Mouse (Mus musculus) T-helper 17 cell (primary cell): ENCODE measurements around the gene Sec31a.

Source experiments
- in situ Hi-C, 2 experiments: fragments of 300-600 bp; cut with MboI, MseI; formaldehyde crosslinking; loops; 1 replicate in 1 of 2; 2 replicates in 1 of 2; pipeline ENCODE4 v1.15.1; 2025; ENCODE audit warnings: high pct_unique_total_duplicates in 2 of 2

Sec31a gene

DNA sequence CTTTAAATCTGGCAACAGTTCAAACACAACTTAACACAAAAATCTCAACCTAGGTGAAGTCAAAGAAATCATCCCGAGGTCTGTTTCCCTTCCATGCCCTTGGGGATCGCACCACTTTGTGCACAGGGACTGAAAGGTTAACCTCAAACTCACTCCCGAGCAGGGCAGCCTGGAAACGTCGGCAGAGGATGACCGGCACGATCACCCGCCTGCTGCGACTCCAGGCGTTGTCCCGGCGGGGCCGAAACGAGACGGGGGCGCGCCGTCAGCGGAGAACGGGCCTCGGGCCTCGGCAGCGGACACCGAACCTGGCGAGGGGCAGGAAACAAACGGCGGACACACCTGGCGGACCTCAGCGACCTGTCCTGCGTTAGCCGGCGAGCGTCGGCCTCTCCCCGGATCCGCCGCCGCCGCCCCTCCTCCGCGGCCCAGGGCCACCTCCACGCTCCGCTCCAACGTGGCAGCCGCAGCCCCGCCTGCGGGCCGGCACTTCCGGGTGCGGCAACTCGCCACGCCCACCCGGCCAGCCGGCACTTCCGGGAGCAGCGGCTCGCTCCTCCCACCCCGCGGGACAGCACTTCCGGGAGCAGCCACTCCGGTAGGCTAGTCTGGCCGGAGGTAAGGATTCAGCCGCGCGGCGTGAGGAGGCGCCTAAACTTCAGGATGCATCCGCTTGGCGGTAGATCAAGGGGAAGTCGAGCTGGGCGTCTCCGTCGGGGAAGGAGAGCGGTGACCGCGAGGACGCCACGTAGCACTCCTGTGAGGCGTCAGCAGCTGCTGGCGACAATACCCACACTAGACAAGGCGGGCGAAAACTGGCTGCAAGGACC is at the start of gene Sec31a:
Gene Sec31a, minus strand, starts transcription at position 474 of the 830 bp plus-strand sequence.
- in situ Hi-C loops: no loop called here

DNA sequence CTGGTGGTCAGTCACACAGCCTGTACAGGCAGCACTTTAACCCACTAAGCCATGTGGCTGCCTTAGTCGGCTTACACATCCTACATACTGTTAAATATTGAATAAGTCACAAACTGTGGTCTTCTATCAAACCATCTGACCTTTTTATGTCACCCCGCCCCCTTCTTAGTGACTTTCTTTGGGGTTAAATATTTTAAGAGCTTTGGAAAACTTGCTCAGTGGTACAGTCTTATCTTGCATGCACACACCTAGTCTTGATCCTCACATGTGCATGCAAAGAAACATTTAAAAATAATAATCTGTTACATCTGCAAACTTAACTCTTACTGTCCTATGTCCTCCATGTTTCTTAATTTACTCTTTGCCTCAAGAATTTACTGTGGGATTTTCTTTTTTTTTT is 46.3 kb upstream of the Sec31a start:
- in situ Hi-C loops: no loop called here

DNA sequence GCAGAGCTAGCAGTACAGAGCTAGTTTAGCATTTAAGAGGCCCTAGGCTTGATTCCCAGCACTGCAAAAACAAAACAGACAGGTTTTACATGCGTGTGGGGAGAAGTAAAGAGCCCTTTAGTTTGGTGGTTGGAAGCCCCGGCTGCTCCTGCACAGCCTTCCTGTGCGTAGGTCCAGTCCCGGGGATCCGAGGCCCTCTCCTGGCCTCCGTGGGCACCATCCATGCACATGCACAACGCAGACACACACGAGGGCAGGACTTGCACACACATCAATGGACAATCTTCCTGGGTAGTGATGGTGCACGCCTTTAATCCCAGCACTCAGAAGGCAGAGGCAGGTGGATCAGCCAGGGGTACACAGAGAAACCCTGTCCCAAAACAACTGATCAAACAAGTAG is 45.5 kb upstream of the Sec31a start:
- in situ Hi-C loops: no loop called here

DNA sequence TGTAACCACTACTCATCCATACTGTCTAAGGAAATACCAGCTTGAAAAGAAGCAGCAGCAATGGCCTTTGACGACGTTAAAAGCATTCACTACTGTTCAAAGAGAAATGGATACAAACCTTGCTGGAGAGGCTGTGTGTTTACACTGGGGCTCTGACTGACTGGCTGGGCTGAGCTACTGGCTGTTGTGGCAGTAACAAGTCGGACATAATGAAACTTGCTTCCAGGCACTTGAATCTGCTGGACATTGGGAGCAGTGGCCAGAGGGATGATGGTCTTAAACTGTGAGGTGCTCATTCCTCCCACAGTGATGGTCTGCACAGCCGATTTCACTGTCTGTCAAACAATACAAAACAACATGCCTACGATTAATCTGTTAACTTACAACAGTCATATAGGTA is 43.4 kb upstream of the Sec31a start:
- in situ Hi-C loops: no loop called here

DNA sequence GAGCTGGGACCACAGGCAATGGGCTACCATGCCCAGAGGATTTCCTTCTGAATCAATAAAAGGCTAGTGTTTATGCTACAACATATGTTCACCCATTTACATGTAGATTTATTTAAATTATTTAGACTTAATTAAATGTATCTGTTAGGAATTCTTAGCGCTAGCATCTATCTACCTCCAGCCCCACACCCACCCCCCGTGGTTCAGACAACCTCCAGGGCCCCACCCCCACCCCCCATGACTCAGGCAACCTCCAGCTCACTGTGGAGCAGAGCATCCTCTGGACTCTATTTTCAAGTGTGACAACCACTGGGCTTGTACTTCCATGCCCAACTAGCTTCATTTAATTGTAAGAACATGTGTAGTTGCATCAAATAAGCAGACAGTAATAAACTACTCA is 35.8 kb upstream of the Sec31a start:
- in situ Hi-C loops: no loop called here

DNA sequence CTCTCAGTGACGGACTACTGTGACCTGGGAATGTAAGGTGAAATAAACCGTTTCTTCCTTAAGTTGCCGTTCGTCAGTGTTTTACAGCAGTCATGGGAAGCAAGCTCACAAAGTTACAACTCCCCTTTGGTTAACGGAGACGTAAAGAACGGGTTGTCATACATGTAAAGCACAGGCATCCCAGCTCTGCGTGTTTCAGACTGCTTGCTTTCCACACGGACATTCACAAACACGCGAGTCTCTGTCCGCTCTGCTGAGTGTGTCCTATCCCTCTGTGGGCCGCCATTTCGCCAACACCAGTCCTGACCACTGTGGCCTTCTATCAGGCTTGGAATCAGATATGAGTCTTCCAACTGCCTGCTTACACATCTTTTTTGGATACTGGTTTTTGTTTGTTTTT is 22.8 kb upstream of the Sec31a start:
- in situ Hi-C loops: loop anchor here in 1 of 2 experiments (5.0 kb wide), 1 partner anchor 79 kb away; the partner anchor contains the start of gene Cops4

DNA sequence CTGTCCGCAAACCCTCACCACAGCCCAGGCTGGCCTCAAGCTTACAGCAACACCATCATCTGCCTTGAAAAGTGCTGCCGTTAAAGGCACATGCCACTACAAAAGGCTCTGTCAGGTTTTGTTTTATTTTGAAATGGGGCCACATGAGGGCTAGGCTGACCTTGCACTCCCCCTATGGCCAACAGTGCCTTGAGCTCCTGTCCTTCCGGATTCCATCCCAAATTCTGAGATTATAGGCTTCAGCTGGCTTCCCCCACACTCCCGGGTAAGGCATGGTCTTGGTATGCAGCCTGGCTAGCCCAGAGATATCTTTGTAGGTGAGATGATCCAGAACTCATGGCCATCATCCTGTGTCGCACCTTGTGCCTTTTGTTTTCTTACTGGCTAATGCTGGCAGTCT is 21.9 kb upstream of the Sec31a start:
- in situ Hi-C loops: loop anchor here in 1 of 2 experiments (5.0 kb wide), 1 partner anchor 79 kb away; the partner anchor contains the start of gene Cops4

DNA sequence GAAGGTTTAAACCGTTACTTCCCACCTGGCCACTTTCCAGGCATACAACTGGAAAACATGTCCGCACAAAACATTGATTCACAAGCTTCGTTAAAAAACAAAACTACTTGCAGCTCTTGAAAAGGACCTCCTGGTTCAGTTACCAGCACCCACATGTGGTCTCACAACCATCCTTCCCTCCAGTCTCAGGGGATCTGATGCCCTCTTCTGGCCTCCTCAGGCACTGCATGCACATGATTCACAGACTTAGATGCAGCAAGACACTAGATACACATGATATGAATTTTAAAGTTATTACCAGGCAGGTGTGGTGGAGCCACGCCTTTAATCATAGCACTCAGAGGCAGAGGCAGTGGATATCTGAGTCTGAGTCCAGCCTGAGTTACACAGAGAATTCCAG is 21.1 kb upstream of the Sec31a start:
- in situ Hi-C loops: loop anchor here in 1 of 2 experiments (5.0 kb wide), 1 partner anchor 80 kb away; the partner anchor contains the start of gene Cops4

DNA sequence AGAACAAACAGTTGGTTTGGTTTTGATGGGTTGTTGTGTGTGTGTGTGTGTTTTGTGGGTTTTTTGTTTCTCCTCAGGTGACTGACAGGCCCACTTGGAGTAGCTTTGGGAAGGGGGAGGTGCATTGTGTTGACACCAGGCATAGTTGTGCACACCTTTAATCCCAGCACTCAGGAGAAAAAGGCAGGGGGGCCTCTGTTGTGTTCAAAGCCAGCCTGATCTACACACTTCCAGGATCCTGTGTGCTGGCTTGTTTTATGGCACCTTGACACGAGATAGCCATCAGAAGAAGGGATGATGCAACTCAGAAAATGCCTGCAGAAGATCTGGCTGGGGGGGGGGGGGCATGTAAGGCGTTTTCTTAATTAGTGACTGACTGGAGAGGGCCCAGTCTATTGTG is 14.9 kb upstream of the Sec31a start:
- in situ Hi-C loops: no loop called here

DNA sequence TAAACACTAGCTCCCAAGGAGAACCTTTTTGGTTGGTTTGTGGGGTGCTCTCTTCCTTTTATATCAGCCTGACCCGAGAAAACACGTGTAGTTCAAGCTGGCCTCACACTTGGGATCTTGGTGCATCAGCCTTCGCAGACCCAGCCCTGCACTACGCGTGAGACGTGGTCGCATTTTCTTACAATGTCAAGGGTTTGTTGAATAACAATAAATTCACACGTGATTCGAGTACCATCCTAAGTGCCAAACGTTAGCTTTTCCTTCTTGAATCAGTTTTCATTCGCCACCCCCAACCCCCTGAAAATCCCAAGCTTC is 14.0 kb upstream of the Sec31a start:
- in situ Hi-C loops: no loop called here

DNA sequence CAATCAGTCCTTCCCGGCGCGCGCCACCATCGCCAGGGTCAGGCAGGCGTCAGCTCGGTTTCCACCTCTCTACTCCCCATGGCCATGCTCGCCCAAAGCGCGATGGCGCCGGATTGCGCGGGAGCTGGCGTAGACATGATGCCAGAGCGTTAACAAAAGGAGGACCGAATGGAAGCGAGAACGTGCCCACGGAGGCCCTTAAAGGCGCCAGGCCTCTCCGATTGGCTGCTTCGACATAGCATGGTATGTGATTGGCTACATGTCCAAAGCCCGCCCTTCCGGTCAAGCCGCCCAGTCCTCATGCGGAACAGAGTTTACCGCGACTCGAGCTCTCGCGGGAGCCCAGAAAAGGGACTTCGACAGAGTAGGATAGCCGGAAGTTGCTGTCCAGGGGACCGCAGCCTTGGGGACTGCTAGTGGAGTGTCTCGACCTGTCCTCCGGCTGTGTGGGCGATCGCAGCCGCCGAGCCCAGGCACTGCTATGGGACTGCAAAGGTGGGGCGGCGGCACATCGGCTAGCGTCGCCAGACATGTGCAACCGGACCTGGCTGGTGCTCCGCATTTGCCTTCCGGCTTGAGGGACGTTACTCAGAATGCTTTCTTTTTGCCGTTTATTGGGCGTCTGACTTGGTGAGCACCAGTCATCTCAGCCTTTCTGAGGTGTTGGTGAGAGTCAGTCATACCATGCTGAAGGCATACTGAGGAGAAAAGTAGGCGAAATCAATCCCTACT is 13.5 kb upstream of the Sec31a start:
- in situ Hi-C loops: loop anchor here in 1 of 2 experiments (5.0 to 10.0 kb wide), 2 partner anchors 88 to 455 kb away; partner anchors contain the start of genes 4930524J08Rik, Cops4 and Hnrnpd

DNA sequence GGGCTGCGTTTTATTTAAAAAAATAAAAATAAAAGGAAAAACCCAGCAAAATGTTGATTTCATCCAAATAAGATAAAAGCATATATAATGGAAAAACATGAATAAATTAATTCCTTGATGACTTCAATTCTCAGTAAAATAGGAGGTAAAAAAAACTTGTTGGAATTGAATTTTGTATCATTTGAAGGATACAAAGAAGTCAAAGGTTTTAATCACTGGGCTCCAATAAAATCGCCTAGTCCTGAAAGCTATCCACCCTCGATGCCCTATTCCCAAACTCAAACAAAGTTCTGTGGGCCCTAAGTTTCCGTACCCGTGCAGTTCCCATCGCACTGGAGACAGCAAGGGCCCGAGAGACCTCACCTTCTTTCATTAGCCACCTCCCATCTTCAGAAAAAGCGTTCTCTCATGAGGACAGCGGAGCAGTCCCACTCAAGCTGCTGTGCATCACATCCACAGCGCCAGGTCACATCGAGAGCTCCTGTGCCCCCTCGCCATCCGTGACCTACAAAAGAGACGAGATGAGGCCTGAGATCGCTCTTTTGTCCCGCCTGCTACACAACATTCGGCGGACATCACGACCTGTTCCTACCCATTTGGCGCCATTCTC is 12.8 kb upstream of the Sec31a start:
- in situ Hi-C loops: loop anchor here in 1 of 2 experiments (5.0 to 10.0 kb wide), 2 partner anchors 88 to 454 kb away; partner anchors contain the start of genes 4930524J08Rik, Cops4 and Hnrnpd

DNA sequence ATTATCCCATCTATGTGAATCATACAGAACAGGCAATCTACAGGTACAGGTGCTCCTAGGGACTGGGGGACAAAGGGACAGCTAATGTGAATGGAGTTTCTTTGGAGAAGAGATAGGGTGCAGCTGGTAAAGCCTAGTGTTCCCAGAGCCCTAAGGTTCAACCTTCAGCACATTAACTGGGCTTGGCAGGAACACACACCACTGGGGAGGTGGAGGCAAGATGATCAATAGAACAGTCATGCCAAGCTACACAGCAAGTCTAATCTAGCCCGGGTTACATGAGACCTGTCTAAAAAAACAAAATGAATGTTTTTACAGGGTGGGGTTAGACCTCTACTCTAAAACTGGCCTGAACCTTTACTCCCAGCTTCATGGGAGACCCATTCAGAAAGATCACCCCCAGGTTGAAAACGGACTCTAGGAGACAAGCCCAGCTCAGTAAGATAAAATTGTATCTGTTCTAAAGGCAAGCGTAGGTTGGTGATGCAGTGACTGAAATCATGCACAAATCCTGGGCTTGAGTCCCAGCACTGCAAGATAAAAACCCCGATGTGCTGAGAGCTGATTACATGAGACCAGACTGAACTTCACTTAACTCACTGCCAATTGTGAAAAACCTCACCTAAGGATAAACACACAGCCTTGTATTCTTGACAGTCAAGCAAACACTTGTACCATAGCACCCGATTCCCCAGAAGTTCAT is 12.1 kb upstream of the Sec31a start:
- in situ Hi-C loops: loop anchor here in 1 of 2 experiments (5.0 to 10.0 kb wide), 2 partner anchors 89 to 453 kb away; partner anchors contain the start of genes 4930524J08Rik, Cops4 and Hnrnpd

DNA sequence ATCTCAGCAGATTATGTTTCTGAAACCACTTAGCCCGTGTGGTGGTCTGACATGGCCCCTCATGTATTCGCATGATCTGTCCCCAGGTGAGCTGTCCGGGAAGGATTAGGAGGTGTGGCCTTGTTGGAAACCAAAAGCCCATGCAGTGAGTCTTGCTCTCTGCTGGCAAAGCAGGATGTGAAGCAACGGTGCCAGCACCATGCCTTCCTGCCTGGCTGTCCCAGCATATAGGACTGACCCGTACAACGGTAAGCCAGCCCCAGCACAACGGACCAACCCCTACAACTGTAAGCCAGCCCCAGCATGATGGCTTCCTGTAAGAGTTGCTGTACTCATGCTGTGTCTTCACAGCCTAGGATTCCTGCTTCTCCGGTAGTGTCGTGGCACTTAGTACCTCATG is 11.2 kb upstream of the Sec31a start:
- in situ Hi-C loops: loop anchor here in 1 of 2 experiments (5.0 to 10.0 kb wide), 2 partner anchors 90 to 452 kb away; partner anchors contain the start of genes 4930524J08Rik, Cops4 and Hnrnpd

DNA sequence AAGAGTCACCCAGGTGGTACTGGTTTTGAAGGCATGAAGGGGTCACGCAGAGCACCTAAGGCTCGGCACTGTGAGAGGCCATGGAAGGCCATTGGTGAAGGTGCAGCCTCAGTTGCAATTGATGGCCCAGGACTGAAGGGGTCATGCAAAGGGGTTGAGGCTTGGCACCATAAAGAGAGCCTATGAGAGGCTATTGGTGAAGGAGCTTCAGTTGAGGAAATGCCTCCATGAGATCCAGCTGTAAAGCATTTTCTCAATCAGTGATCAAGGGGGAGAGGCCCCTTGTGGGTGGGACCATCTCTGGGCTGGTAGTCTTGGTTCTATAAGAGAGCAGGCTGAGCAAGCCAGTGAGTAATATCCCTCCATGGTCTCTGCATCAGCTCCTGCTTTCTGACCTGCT is 9.8 kb upstream of the Sec31a start:
- in situ Hi-C loops: loop anchor here in 1 of 2 experiments (5.0 to 10.0 kb wide), 2 partner anchors 91 to 451 kb away; partner anchors contain the start of genes 4930524J08Rik, Cops4 and Hnrnpd

DNA sequence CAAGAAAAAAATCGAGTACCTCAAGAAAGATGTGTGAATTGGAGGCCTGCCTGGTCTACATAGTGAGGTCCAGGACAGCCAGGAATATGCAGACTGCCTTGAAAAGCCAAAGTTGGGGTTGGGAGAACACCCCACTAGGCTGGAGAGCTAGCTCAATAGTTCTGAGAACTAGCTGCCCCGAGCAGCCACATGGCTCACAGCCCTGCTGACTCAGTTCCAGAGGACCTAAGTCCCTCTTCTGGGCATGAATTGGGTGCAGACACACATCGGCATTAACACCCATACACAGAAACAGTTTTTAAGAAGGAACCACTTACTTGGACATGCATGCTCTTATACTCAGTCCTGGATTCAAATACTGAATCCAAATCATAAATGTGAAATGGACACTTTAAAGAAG is 8.2 kb upstream of the Sec31a start:
- in situ Hi-C loops: loop anchor here in 1 of 2 experiments (10.0 kb wide), 1 partner anchor 449 kb away; the partner anchor contains the start of genes 4930524J08Rik and Hnrnpd

DNA sequence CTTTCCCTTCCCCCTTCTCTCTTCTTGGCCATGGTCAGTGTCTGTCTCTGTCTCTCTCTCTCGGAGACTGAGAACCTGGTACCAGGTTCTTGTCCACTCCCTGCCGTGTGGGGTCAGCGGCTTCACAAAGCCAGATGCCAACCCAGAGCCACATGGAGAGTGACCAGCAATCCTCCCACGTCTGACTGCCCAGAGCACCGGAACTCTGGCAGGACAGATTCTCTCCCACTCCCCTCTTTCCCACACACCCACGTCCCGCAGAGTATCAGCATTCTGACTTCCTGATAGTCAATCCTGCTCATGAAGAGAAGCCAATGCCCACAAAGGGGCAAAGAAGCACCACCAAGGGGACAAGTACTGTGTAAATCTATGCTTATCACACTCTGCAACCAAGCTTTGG is 7.6 kb upstream of the Sec31a start:
- in situ Hi-C loops: loop anchor here in 1 of 2 experiments (10.0 kb wide), 1 partner anchor 449 kb away; the partner anchor contains the start of genes 4930524J08Rik and Hnrnpd

DNA sequence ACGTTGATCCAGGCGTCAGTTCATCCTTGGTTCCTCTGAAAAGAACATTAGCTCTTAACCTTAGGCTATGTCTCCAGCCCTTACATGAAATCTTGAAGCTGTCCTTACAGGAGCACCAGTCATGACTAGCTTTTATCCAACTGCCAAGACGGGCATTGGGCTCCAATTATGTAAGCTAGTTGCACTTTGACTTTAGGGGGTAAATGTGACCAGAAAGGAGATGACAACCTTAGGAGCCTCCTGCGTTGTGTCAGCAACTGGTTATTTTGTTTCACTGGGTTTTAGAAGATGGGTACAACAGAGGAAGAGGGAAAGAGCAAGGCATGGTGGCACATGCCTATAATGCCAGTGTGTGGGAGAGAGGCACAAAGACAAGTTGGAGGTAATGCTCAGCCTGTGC is 2.8 kb upstream of the Sec31a start:
- in situ Hi-C loops: no loop called here

DNA sequence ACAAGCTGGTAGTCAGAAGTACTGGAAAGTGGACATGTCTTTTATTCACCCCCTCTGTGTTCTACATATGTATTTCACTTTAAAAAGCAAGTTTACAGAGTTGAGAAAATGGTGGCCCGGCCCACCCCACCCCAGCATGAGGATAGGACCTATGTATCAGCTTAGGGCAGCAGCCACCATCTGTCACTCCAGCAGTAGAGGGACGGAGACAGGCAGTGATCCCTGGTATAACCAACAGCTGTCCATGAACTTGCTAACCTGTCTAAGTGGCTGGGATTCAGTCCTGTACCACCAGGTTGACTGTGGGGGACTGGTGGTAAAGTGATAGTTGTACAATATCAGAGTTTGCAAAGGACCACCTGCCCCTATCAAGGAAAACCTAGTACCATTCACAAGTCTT is 2.0 kb upstream of the Sec31a start:
- in situ Hi-C loops: no loop called here

DNA sequence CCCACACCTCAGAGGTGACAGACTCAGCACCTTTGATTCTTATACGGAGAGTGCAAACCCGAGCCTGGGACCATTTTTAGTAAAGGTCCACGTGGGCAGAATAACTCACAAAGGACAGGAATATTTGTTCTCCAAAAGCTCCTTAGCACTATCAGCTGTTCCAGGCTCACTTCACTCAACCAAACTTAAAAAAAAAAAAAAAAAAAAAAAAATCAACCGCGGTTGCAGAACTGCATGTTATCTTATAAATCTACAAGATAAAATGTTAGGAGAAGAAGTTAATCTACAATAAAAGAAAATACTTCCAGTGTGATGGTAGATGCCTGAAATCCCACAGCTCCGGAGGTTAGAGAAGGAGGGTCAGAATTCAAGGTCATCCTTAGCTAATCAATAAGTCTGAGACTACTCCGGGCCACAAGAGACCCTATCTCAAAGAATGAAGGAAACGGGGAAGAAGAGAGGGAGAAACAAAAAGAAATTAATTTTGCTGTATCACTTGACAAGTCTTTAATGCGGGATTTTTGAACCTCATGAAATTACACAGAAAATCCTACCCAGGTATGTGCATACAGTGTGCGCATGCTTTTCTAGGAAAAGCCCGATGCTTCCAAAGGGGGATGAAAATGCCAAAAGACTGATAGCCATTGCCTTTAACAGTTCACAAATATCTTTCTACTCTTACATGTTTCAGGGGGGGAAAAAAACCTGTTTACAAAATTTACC is 1.4 kb downstream of the Sec31a start:
- in situ Hi-C loops: no loop called here
